Mouse (Mus musculus) heart, embryonic 11.5 days (tissue): ENCODE measurements around the gene Ptprk. TPM values are rescaled to one million over a fixed set of nuclear protein-coding genes. Genes with fewer than 3 reads are reported as not detected.

Experiments
- ATAC-seq: fragments of 200-750 bp; cut with Nextera tagmentation; replicated peaks from 2 replicates; pipeline ENCODE4 v1.8.0; 2017; ENCODE audit warnings: moderate library complexity; ENCODE audit not compliant: insufficient number of reproducible peaks, low FRiP score, low TSS enrichment
- H3K27ac ChIP-seq: fragments of 300-500 bp; sonication (generic); 2 replicates; pipeline ENCODE4 v1.5.1; 2014; ENCODE audit warnings: mild to moderate bottlenecking, low read depth, low read length
- H3K27me3 ChIP-seq: fragments of 300-500 bp; sonication (generic); 2 replicates; pipeline ENCODE4 v1.6.1; 2014; ENCODE audit warnings: mild to moderate bottlenecking, low read length, mixed read lengths; ENCODE audit not compliant: control insufficient read depth, insufficient read depth
- H3K36me3 ChIP-seq: fragments of 300-500 bp; sonication (generic); 2 replicates; pipeline ENCODE4 v1.6.1; 2014; ENCODE audit warnings: mild to moderate bottlenecking, low read length, moderate library complexity, mixed read lengths; ENCODE audit not compliant: control insufficient read depth, insufficient read depth
- H3K4me1 ChIP-seq: fragments of 300-500 bp; sonication (generic); 2 replicates; pipeline ENCODE4 v1.6.1; 2014; ENCODE audit warnings: low read length; ENCODE audit not compliant: control insufficient read depth, insufficient read depth
- H3K4me2 ChIP-seq: fragments of 300-500 bp; sonication (generic); 2 replicates; pipeline ENCODE4 v1.6.1; 2014; ENCODE audit warnings: mild to moderate bottlenecking, moderate library complexity
- H3K4me3 ChIP-seq: fragments of 300-500 bp; sonication (generic); 2 replicates; pipeline ENCODE4 v1.5.1; 2014; ENCODE audit warnings: low read depth, low read length
- H3K9ac ChIP-seq: fragments of 300-500 bp; sonication (generic); 2 replicates; pipeline ENCODE4 v1.6.1; 2014; ENCODE audit warnings: mild to moderate bottlenecking, low read depth, low read length, moderate library complexity
- H3K9me3 ChIP-seq: fragments of 300-500 bp; sonication (generic); replicated peaks from 2 replicates; pipeline ENCODE4 v1.6.1; 2016; ENCODE audit warnings: low read length; ENCODE audit not compliant: control insufficient read depth
- WGBS: fragments of 180-500 bp; shearing (Covaris S2); extraction: QIAGEN DNeasy Blood & Tissue Kit; methylation state at CpG from one replicate; pipeline ENCODE4 v1.1.7; 2014; ENCODE audit not compliant: insufficient replicate concordance; 5-methylcytosine and 5-hydroxymethylcytosine counted together
- polyA plus RNA-seq: library from polyadenylated mRNA; unstranded; fragments of >200 nt; fragmentation: Nextera tagmentation; extraction: Ambion mirVana; gene quantifications from 2 replicates; pipeline ENCODE4 v1.2.1, GENCODE M21; 2014

The Ptprk gene
- polyA plus RNA-seq, 1 experiment from 2014 or later: 42.1 TPM

DNA sequence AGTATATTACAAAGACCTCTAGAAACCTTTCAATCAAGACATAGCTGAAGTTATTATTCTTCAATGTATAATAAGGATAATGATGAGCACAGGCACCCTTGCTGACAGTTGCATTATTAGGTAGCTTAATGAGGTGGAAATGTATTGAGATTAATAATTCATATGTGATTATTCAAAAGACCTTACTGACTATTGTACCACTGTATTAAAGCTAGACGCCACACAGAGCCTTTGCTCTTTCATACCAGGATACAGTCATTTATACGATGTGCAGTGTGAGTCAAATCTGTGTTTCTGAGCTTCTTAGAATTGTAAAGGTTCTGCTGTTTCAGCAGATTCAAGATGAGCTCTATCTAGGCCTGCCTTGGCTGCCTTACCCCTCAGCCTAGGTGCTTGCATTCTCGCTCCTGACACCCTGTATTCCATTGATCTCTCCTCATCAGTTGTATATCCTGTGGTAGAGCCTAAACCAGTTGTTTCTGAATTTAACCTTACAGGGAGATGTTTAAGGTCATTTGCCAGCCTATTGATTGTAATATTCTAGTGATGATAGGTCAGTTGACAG lies 489.6 kb downstream of the Ptprk start:
- H3K9ac ChIP-seq: no peak overlapping the region
- ATAC-seq: no peak
- H3K36me3 ChIP-seq: no peaks in the 10 kb centered on the region
- H3K4me2 ChIP-seq: no peak overlapping the region
- no peak overlapping the region for H3K27ac ChIP-seq
- 90% methylated on average over 3 of the region's 3 CpGs for WGBS
- no peaks in the 10 kb centered on the region for H3K4me1 ChIP-seq
- no peaks in the 10 kb centered on the region for H3K9me3 ChIP-seq
- no peaks in the 10 kb centered on the region for H3K27me3 ChIP-seq
- no peak overlapping the region for H3K4me3 ChIP-seq

DNA sequence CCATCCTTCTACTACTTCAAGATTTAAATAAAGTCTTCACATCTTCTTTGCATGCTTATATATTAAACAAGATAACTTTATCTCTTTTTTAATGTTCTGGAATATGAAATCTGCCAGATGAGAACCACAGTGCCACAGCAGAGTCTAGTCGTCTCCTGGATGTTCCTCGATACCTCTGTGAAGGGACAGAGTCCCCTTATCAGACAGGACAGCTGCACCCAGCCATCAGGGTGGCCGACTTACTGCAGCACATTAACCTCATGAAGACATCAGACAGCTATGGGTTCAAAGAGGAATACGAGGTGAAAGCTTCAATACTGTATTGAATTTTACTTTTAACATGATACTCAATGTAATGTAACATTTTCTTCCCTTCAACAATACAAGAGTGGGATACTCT lies 491.8 kb downstream of the Ptprk start:
- no peak for ATAC-seq
- no peak overlapping the region for H3K27ac ChIP-seq
- 46% methylated on average over 4 of the region's 4 CpGs for WGBS

DNA sequence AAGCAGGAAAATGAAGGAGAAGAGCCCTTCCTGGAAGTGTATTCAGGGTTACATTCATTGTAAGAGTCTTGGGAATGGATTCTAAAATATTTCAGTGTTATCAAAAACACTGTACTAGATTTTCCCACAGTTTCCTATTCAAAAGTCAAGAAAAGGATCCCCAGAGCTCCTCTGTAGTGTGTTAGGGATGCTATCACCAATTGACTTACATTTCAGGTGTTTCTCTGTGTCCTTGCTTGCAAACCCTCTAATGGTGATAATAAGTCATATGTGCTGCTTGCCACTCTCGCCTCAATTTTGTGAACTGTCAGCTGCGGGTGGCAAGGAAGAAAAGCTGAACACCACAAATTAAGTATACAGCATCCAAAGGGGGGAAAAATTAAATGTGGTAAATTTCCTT lies 492.2 kb downstream of the Ptprk start:
- no peak for ATAC-seq
- Histone ChIP-seq H3K27ac (no peak overlapping the region), H3K9me3 (no peaks in the 10 kb centered on the region), H3K9ac (no peak overlapping the region), H3K4me1 (no peaks in the 10 kb centered on the region), H3K27me3 (no peaks in the 10 kb centered on the region), H3K4me2 (no peak overlapping the region), H3K36me3 (no peaks in the 10 kb centered on the region; the same call in 1 of the 2 replicates), H3K4me3 (no peak overlapping the region)
- WGBS: 81% methylated on average over 2 of the region's 2 CpGs

More for the DNA sequence above, 491.8 kb downstream of the Ptprk start:
- Histone ChIP-seq H3K9ac (no peak overlapping the region), H3K36me3 (no peaks in the 10 kb centered on the region; the same call in 1 of the 2 replicates), H3K27me3 (no peaks in the 10 kb centered on the region), H3K4me2 (no peak overlapping the region), H3K4me3 (no peak overlapping the region), H3K4me1 (no peaks in the 10 kb centered on the region), H3K9me3 (no peaks in the 10 kb centered on the region)

DNA sequence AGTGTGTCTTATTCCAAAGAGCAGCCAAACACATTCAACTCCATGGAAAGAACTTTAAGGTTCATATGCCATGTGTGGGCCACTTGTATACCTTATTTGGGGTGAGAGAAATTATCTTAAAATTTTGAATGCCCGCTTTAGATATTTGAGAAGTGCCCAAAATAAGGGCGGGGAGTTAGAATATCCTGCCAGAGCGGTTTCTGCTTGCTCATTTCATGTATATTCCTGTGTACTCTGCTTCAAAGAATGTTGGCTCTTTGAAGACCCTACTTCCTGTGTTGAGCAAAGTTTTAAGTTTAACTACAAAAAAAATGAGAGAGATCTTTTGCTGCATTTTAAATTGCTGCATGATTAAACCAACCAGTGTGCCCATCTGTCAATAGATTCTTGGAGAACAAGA lies 492.8 kb downstream of the Ptprk start:
- H3K27me3 ChIP-seq: no peaks in the 10 kb centered on the region
- no peaks in the 10 kb centered on the region; the same call in 1 of the 2 replicates for H3K36me3 ChIP-seq
- WGBS: 88% methylated on average over 3 of the region's 3 CpGs
- ATAC-seq: no peak
- no peaks in the 10 kb centered on the region for H3K4me1 ChIP-seq
- H3K4me2 ChIP-seq: no peak overlapping the region
- no peak overlapping the region for H3K9ac ChIP-seq
- no peak overlapping the region for H3K4me3 ChIP-seq
- H3K9me3 ChIP-seq: no peaks in the 10 kb centered on the region
- no peak overlapping the region for H3K27ac ChIP-seq

GRCm38 (mm10) chr10:28568047-28568446 lies 493.4 kb downstream of the Ptprk start:
- no peak for ATAC-seq
- 67% methylated on average over 5 of the region's 5 CpGs for WGBS
- H3K4me3 ChIP-seq: no peak overlapping the region
- no peaks in the 10 kb centered on the region; the same call in 1 of the 2 replicates for H3K36me3 ChIP-seq
- H3K4me1 ChIP-seq: no peaks in the 10 kb centered on the region
- no peak overlapping the region for H3K4me2 ChIP-seq
- no peak overlapping the region for H3K9ac ChIP-seq
- no peaks in the 10 kb centered on the region for H3K9me3 ChIP-seq
- no peaks in the 10 kb centered on the region for H3K27me3 ChIP-seq
- no peak overlapping the region for H3K27ac ChIP-seq

GRCm38 (mm10) chr10:28579596-28579995 lies 505.0 kb downstream of the Ptprk start:
- Histone ChIP-seq H3K4me2 (no peak overlapping the region), H3K9me3 (no peaks in the 10 kb centered on the region), H3K36me3 (peaks cover 2% of the 10 kb centered on the region; the same call in 1 of the 2 replicates), H3K27ac (no peak overlapping the region), H3K4me3 (no peak overlapping the region), H3K4me1 (no peaks in the 10 kb centered on the region), H3K27me3 (no peaks in the 10 kb centered on the region), H3K9ac (no peak overlapping the region)
- no peak for ATAC-seq
- WGBS: 76% methylated on average over 5 of the region's 5 CpGs

GRCm38 (mm10) chr10:28586565-28587138 lies 512.0 kb downstream of the Ptprk start:
- 72% methylated on average over 4 of the region's 4 CpGs for WGBS
- Histone ChIP-seq H3K36me3 (peaks cover 2% of the 10 kb centered on the region; the same call in 1 of the 2 replicates), H3K9ac (no peak overlapping the region), H3K4me2 (no peak overlapping the region), H3K4me1 (no peaks in the 10 kb centered on the region), H3K4me3 (no peak overlapping the region), H3K27me3 (no peaks in the 10 kb centered on the region), H3K9me3 (no peaks in the 10 kb centered on the region), H3K27ac (no peak overlapping the region)
- ATAC-seq: no peak

- Histone ChIP-seq H3K27me3 (no peaks in the 10 kb centered on the region), H3K9ac (no peak overlapping the region), H3K9me3 (no peaks in the 10 kb centered on the region), H3K4me3 (no peak overlapping the region), H3K36me3 (0 out of 2 replicates have a peak, but pooled peaks cover 2% of the 10 kb centered on the region), H3K4me2 (no peak overlapping the region), H3K4me1 (no peaks in the 10 kb centered on the region), H3K27ac (no peak overlapping the region)
- no peak for ATAC-seq
- WGBS: 83% methylated on average over 4 of the region's 4 CpGs
Observed at GRCm38 (mm10) chr10:28588401-28588800, 513.8 kb downstream of the Ptprk start.

GRCm38 (mm10) chr10:28590822-28591221 lies 516.2 kb downstream of the Ptprk start:
- H3K4me3 ChIP-seq: no peak overlapping the region
- WGBS: 62% methylated on average over 3 of the region's 3 CpGs
- H3K27me3 ChIP-seq: no peaks in the 10 kb centered on the region
- H3K4me2 ChIP-seq: no peak overlapping the region
- H3K9ac ChIP-seq: no peak overlapping the region
- no peak overlapping the region for H3K27ac ChIP-seq
- 0 out of 2 replicates have a peak, but pooled peaks cover 2% of the 10 kb centered on the region for H3K36me3 ChIP-seq
- H3K4me1 ChIP-seq: no peaks in the 10 kb centered on the region
- ATAC-seq: no peak
- no peaks in the 10 kb centered on the region for H3K9me3 ChIP-seq
